Comparison of ENCODE assay signal across 19 mouse cellular contexts in genomic region chr4:80767447-80767846, GRCm38 (mm10).
"Had no signal": no experiment of that assay in that cellular context is flagged by ENCODE, and none has a peak within 500 bp of the region (broad histone marks: within the 10 kb centered on the region; RNA-seq: fewer than 3 reads in every experiment).

No protein-coding gene starts in this region.

- H3K9ac ChIP-seq: lung, embryonic 14.5 days; midbrain, embryonic 12.5 days; neural tube, embryonic 13.5 days; neural tube, embryonic 15.5 days had no signal

- H3K27ac ChIP-seq: midbrain, embryonic 10.5 days; midbrain, embryonic 12.5 days; neural tube, embryonic 13.5 days; neural tube, embryonic 15.5 days had no signal

- ATAC-seq: midbrain, embryonic 16.5 days had no signal

- H3K4me3 ChIP-seq: midbrain, embryonic 10.5 days; midbrain, embryonic 12.5 days; myocyte; neural tube, embryonic 13.5 days; neural tube, embryonic 15.5 days had no signal

- H3K4me2 ChIP-seq: lung, embryonic 14.5 days; midbrain, embryonic 12.5 days; neural tube, embryonic 13.5 days; neural tube, embryonic 15.5 days had no signal

- H3K9me3 ChIP-seq: midbrain, embryonic 10.5 days; midbrain, embryonic 12.5 days; neural tube, embryonic 13.5 days; neural tube, embryonic 15.5 days had no signal

- DNase-seq: lung, adult 18-20 months; lung, embryonic 14.5 days; lung, postnatal 10 days; lung, postnatal 4 days; midbrain, embryonic 14.5 days; retina, postnatal 1 day; right cerebral cortex, adult 18-20 months; right cerebral cortex, postnatal 25 days; right cerebral cortex, postnatal 4 days; spleen, adult 18-20 months; thymus, adult 18-20 months; thymus, postnatal 14 days; thymus, postnatal 36 days had no signal

- H3K4me1 ChIP-seq: midbrain, embryonic 10.5 days; midbrain, embryonic 12.5 days; neural tube, embryonic 13.5 days; neural tube, embryonic 15.5 days had no signal

- H3K36me3 ChIP-seq: midbrain, embryonic 10.5 days; midbrain, embryonic 12.5 days; neural tube, embryonic 13.5 days; neural tube, embryonic 15.5 days had no signal

- H3K27me3 ChIP-seq: midbrain, embryonic 12.5 days; neural tube, embryonic 13.5 days; neural tube, embryonic 15.5 days had no signal
